Mouse (Mus musculus) limb, embryonic 11.5 days (tissue): ENCODE measurements around the gene Plekho2. TPM values are rescaled to one million over a fixed set of nuclear protein-coding genes. Genes with fewer than 3 reads are reported as not detected.
A peak's percentile ranks its signal among the peaks of the same experiment; 100 is the strongest.

ENCODE experiments used
- ATAC-seq: fragments of 200-750 bp; cut with Nextera tagmentation; 2 replicates; pipeline ENCODE4 v1.8.0; 2017; ENCODE audit warnings: low read depth; ENCODE audit not compliant: insufficient number of reproducible peaks, low FRiP score, low TSS enrichment
- DNase-seq: peaks from one replicate; pipeline ENCODE4 v3.0.0-alpha.2; 2015; ENCODE audit warnings: low spot score
- H3K27ac ChIP-seq: fragments of 300-500 bp; sonication (generic); replicated peaks from 2 replicates; pipeline ENCODE4 v1.5.1; 2014; ENCODE audit warnings: low read depth, mild to moderate bottlenecking, low read length
- H3K27me3 ChIP-seq: fragments of 300-500 bp; sonication (generic); 2 replicates; pipeline ENCODE4 v1.6.1; 2014; ENCODE audit warnings: mild to moderate bottlenecking, low read length, mixed read lengths; ENCODE audit not compliant: control insufficient read depth, insufficient read depth
- H3K36me3 ChIP-seq: fragments of 300-500 bp; sonication (generic); 2 replicates; pipeline ENCODE4 v1.6.1; 2014; ENCODE audit warnings: mild to moderate bottlenecking, low read length, moderate library complexity, mixed read lengths; ENCODE audit not compliant: control insufficient read depth, insufficient read depth
- H3K4me1 ChIP-seq: fragments of 300-500 bp; sonication (generic); 2 replicates; pipeline ENCODE4 v1.6.1; 2014; ENCODE audit warnings: low read length, mixed read lengths; ENCODE audit not compliant: control insufficient read depth, insufficient read depth
- H3K4me2 ChIP-seq: fragments of 300-500 bp; sonication (generic); 2 replicates; pipeline ENCODE4 v1.6.1; 2014; ENCODE audit warnings: low read depth, mild to moderate bottlenecking, moderate library complexity; ENCODE audit not compliant: severe bottlenecking
- H3K4me3 ChIP-seq: fragments of 300-500 bp; sonication (generic); 2 replicates; pipeline ENCODE4 v1.5.1; 2014; ENCODE audit warnings: low read depth, low read length
- H3K9ac ChIP-seq: fragments of 300-500 bp; sonication (generic); 2 replicates; pipeline ENCODE4 v1.6.1; 2014; ENCODE audit warnings: mild to moderate bottlenecking, low read length
- H3K9me3 ChIP-seq: fragments of 300-500 bp; sonication (generic); 2 replicates; pipeline ENCODE4 v1.6.1; 2016; ENCODE audit warnings: low read length; ENCODE audit not compliant: control insufficient read depth
- WGBS: fragments of 180-500 bp; shearing (Covaris S2); extraction: QIAGEN DNeasy Blood & Tissue Kit; methylation state at CpG from one replicate; pipeline ENCODE4 v1.1.7; 2014; 5-methylcytosine and 5-hydroxymethylcytosine counted together
- polyA plus RNA-seq: library from polyadenylated mRNA; unstranded; fragments of >200 nt; fragmentation: Nextera tagmentation; extraction: Ambion mirVana; gene quantifications from 2 replicates; pipeline ENCODE4 v1.2.1, GENCODE M21; 2014

The Plekho2 gene
- polyA plus RNA-seq, 1 experiment from 2014 or later, result 12.2 TPM

DNA sequence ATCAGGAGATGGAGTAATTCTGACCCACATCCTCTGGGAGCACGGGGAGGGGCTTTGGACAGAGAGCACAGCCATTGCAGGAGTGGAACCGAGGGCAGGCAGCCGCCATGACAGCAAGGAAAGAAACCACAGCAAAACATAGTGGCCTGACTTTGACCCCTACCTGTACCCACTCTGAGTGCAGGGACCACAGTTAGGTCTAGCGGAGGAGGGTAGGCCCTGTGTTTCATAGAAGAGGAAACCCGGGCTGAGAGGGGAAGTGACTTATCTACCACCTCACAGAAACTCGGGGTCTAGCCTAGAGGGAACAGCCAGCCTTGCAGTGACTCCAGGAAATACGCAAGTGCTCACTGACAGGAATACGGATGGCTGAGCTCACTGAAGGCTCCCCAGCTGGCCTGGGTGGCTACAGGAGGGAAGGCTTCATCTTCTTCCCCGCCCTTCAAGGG lies 1.0 kb downstream of the Plekho2 start:
- Histone ChIP-seq H3K4me3 (peak overlapping the region; percentile 48; the same call in 1 of the 2 replicates), H3K4me2 (peak overlapping the region; percentile 59), H3K9ac (peak overlapping the region; percentile 49; the same call in 1 of the 2 replicates), H3K27me3 (no peaks in the 10 kb centered on the region), H3K27ac (no peak overlapping the region), H3K4me1 (peaks cover 24% of the 10 kb centered on the region), H3K9me3 (no peaks in the 10 kb centered on the region), H3K36me3 (no peaks in the 10 kb centered on the region)
- no peak for DNase-seq
- no peak for ATAC-seq
- WGBS, result 60% methylated on average over 9 of the region's 9 CpGs

DNA sequence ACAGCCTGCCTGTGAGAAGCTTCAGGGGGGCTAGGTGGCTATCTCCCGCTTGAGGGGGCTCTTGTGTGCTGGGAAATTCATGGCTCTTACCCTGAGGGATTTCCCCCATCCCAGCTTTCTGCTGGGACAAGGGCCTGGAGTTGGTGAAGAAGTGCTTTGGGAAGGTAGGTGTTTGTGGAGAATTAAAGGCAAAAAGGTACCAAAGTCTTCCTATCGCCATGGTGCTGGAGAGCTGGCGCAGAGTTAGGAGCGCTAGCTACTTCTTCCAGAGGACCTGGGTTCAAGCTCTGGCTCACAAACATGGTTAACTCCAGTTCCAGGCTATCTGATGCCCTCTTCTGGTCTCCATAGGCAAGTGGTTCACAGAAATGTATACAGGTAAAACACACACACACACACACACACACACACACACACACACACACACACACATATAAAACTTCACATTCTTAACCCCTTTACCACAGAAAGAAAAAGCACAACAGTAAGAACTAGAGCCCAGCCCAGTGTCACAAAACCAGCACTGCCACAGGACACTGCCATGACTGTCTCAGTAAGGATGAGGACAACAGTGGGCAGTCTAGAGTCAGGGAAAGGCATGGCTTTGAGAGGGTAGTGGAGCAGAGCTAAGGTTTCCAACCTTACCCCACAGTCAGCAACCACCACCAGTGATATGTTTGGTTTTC lies 2.2 kb downstream of the Plekho2 start:
- Histone ChIP-seq H3K27ac (no peak overlapping the region), H3K4me3 (no peak overlapping the region), H3K36me3 (no peaks in the 10 kb centered on the region; the same call in 1 of the 2 replicates), H3K4me1 (peaks cover 24% of the 10 kb centered on the region), H3K27me3 (no peaks in the 10 kb centered on the region), H3K9ac (no peak overlapping the region), H3K9me3 (no peaks in the 10 kb centered on the region), H3K4me2 (no peak overlapping the region)
- no peak for DNase-seq
- no peak for ATAC-seq
- WGBS, result 92% methylated on average over 4 of the region's 4 CpGs

DNA sequence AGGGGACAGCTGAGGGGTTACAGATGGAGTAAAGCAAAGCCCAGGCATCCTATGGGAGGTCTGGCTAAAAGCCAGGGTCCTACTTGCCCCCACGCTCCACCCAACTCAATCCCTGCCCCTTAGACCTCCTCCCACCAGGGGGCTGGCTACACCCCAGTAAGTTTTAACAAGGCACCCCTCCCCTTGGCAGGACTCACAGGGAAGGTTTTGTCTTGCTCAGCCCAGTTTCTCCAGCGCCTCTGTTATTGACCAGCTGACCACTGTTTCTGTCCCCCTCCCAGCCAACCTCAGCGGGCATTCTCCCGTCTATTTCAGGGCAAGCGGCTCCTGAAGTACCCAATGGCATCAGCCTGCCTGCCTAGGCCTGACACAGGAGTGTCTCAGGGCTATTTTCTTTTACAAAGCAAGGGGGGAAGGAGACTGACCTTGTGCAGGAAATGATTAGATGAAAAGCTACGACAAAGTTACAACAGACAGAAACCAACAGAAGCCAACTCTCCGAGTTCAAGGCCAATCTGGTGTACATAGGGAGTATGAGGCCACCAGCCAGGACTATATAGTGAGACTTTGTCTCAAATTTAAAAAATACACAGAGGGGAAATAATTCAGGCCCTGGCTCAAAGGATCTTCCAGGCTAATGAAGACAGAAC lies 2.9 kb downstream of the Plekho2 start:
- DNase-seq (no peak), ATAC-seq (no peak)
- Histone ChIP-seq H3K27ac (no peak overlapping the region), H3K4me2 (no peak overlapping the region), H3K4me1 (peaks cover 24% of the 10 kb centered on the region), H3K4me3 (no peak overlapping the region), H3K27me3 (no peaks in the 10 kb centered on the region), H3K36me3 (peaks cover 3% of the 10 kb centered on the region), H3K9ac (no peak overlapping the region), H3K9me3 (no peaks in the 10 kb centered on the region)
- 64% methylated on average over 7 of the region's 7 CpGs for WGBS

DNA sequence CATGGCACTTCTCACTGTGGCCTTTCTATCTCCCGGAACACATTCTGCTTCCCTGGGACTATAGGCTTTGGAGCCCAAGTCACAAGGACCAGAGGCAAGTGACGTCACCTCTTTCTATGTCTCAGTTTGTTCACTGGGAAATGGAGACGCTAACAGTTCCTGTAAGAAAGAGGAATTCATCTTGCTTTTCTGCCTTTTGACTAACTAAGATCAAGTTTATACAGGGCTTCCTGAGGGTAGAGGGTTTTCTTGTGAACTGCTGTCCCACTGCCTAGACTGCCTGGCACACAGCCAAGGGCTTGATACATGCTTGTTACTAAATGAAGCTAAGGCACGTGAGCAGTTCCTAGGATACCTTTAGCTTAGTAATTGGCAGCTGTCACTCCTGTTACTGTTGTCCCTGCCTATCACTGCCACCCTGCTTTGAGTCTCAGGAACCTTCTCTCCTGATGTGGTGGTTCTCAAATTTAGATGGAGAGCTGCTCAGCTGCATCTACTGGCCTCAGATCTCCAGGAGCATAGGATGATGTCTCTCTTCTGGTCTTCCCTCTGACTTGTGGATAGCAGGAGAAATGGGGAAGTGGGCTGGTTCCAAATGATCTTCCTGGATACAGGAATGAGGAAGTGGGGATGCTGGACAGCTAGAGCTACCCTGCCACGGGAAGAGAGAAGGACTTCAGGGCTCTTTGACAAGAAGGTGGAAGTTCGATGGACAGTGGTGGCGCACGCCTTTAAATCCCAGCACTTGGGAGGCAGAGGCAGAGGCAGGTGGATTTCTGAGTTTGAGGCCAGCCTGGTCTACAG lies 4.2 kb downstream of the Plekho2 start:
- H3K4me2 ChIP-seq, result no peak overlapping the region
- no peaks in the 10 kb centered on the region for H3K27me3 ChIP-seq
- H3K4me3 ChIP-seq, result no peak overlapping the region
- 80% methylated on average over 8 of the region's 8 CpGs for WGBS
- H3K9me3 ChIP-seq, result no peaks in the 10 kb centered on the region
- ATAC-seq, result no peak
- H3K9ac ChIP-seq, result no peak overlapping the region
- no peak overlapping the region for H3K27ac ChIP-seq
- peaks cover 21% of the 10 kb centered on the region for H3K4me1 ChIP-seq
- no peak for DNase-seq
- H3K36me3 ChIP-seq, result peaks cover 3% of the 10 kb centered on the region

DNA sequence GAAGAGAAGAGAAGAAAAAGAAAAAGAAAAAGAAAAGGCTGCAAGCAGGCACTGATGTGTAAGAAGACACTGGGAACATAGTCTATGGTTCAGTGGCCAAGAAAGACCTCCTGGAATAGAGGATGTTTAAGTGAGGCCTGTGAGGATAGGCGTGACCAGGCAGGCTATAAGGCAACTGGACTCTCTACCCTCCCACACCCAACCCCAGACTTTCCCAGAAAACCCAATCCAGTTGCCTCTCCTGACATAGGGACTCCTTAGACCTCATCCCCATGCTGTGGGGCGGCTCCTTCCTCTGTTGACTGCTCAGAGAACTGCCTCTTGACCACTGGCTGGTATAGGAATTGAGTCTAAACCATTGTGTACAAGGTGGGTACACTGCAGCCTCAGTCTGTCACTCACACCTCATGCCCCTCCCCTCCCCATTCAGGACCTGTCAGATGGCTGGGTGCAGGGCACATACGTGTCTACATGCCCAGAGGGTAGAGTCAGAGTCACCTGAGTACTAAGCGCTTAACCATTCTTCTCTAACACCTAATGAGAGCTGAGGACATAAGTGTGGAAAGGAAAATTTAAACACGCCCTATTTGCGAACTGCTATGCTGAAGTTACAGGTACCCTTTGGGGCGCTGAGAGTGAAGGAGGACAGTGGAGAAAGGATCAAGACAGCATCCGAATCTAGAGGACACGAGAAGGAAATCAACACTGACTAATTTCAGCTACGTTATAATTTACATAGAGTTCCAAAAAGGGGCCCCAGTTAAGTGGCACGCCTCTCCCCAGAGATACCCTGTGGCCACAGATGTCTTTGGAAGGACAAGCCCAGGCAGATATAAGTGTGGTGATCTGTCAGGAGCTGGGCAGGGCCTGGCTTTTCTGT lies 5.1 kb downstream of the Plekho2 start:
- Histone ChIP-seq H3K9ac (no peak overlapping the region), H3K4me3 (no peak overlapping the region), H3K27ac (no peak overlapping the region), H3K36me3 (peaks cover 3% of the 10 kb centered on the region), H3K4me1 (peaks cover 19% of the 10 kb centered on the region), H3K4me2 (no peak overlapping the region), H3K9me3 (no peaks in the 10 kb centered on the region), H3K27me3 (no peaks in the 10 kb centered on the region)
- WGBS, result 86% methylated on average over 11 of the region's 11 CpGs
- no peak for DNase-seq
- no peak for ATAC-seq

DNA sequence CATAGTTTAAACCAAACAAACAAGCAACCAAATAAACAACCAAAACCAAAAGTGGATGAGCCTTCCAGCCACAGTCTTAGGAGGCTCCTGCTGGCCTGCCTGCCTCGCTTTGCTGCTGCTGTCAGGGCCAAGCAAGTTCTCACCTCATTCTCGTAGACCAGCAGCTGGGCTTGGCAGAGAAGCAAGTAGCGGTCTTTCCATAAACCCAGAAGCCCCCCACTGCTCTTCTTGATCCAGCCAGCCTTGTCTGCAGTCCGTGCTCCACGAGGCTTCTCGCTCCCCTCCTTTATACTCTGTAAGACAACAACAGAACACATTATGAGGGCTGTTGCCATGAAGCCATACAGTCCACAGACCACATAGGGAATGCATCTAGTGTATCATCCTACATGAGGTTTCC lies 7.0 kb downstream of the Plekho2 start:
- ATAC-seq (no peak), DNase-seq (no peak)
- WGBS, result 81% methylated on average over 6 of the region's 6 CpGs
- no peak overlapping the region for H3K4me3 ChIP-seq
- no peak overlapping the region for H3K27ac ChIP-seq
- H3K4me2 ChIP-seq, result no peak overlapping the region
- H3K36me3 ChIP-seq, result peaks cover 3% of the 10 kb centered on the region
- no peaks in the 10 kb centered on the region for H3K27me3 ChIP-seq
- H3K9ac ChIP-seq, result no peak overlapping the region
- H3K4me1 ChIP-seq, result peaks cover 4% of the 10 kb centered on the region; the same call in 1 of the 2 replicates
- H3K9me3 ChIP-seq, result no peaks in the 10 kb centered on the region

DNA sequence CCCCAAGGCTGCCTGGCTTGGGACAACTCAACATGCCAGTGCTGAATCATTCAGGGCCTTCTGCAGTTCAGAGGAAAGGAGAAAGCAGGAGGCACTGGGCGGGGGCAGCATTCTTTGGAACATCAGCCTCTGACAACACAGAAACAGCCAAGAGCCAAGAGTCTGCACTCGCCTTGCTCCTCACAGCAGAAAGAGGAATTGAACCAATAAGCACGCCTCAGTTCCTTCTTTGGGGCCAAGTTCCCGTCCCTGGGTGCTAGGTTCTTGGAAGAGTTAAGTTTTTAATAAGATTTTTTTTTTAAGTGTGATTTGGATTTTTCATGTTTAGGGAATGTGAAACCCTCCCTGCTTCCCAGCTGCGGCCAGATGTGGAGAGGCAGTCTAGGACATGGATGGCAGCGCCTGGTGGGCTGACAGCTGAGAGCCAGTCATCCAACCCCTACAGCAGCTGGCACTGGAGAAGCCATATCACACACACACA lies 10.3 kb downstream of the Plekho2 start:
- no peaks in the 10 kb centered on the region for H3K9me3 ChIP-seq
- H3K27me3 ChIP-seq, result no peaks in the 10 kb centered on the region
- H3K4me1 ChIP-seq, result no peaks in the 10 kb centered on the region
- H3K27ac ChIP-seq, result no peak overlapping the region
- peaks cover 4% of the 10 kb centered on the region for H3K36me3 ChIP-seq
- no peak overlapping the region for H3K4me2 ChIP-seq
- DNase-seq (no peak), ATAC-seq (no peak)
- no peak overlapping the region for H3K9ac ChIP-seq
- WGBS, result 79% methylated on average over 6 of the region's 6 CpGs
- H3K4me3 ChIP-seq, result no peak overlapping the region
